Mouse (Mus musculus): Measurements from ENCODE around the gene Tmem59l. TPM values are rescaled to one million over a fixed set of nuclear protein-coding genes. Genes with fewer than 3 reads are reported as not detected.
A peak's percentile ranks its signal among the peaks of the same experiment; 100 is the strongest.

Gene Tmem59l
- polyA plus RNA-seq, 1 experiment, result 4.2 TPM

DNA sequence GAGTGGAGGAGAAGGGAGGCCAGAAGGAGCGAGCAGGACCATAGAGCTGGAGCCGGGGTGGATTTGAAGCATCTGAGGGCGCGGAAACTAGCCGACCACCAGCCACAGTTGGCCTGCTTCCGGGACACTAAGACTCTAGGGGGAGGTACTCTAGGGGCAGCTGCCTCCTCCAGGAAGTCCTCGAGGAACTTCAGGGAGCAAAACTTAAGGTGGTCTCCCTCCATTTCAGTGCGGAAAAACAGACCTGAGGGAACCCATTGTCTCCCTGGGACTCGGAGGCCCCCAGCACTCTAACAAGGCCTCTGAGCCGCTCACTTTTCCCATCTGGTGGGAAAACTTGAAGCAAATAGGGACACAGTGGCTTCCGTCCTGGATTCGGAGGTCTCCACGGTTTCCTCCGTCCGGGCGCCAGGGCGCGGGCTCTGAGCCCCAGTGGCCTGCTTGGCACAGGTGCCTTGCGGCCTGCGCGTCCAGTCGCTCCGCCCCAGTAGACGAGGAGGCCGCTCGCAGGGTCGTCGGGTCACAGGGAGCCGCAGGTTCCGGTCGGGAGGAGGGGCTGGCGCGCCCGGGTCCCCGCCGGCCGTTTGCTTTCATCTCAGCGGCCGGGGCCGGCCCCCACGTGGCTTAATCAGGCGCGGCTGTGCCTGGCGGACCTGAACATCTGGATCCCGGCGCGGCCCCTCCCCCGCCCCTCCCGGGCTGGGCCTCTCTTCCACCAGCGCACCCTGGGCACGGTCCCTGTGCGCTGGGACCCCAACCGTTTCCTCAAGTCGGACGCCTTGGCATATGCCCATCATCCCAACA lies 1.0 kb upstream of the Tmem59l start:
- Histone ChIP-seq H3K27ac (ENCODE audit: insufficient read depth, low read length) (no peak overlapping the region), H3K4me1 (ENCODE audit: control insufficient read depth, insufficient read depth, low read length) (peaks cover 2% of the 10 kb centered on the region), H3K9ac (ENCODE audit: low read depth, poor library complexity, severe bottlenecking) (peak overlapping the region; percentile 43), H3K4me3 (ENCODE audit: low read depth, low read length) (peak overlapping the region; percentile 53), H3K27me3 (ENCODE audit: control insufficient read depth, insufficient read depth, low read length, poor library complexity, severe bottlenecking) (peaks cover 29% of the 10 kb centered on the region), H3K36me3 (ENCODE audit: control insufficient read depth, insufficient read depth, low read length, poor library complexity, severe bottlenecking) (no peaks in the 10 kb centered on the region), H3K9me3 (replicated peaks; ENCODE audit: control insufficient read depth, insufficient read depth, low read length, poor library complexity, severe bottlenecking) (no peaks in the 10 kb centered on the region)
- TF ChIP-seq CTCF (IDR thresholded peaks at IDR 0.05; ENCODE audit: low read depth, low read length) (no peak), EP300 (IDR thresholded peaks at IDR 0.05; ENCODE audit: insufficient read depth, low read depth, low read length) (0 out of 2 replicates have a peak, but pooled peaks have one; percentile 8)

DNA sequence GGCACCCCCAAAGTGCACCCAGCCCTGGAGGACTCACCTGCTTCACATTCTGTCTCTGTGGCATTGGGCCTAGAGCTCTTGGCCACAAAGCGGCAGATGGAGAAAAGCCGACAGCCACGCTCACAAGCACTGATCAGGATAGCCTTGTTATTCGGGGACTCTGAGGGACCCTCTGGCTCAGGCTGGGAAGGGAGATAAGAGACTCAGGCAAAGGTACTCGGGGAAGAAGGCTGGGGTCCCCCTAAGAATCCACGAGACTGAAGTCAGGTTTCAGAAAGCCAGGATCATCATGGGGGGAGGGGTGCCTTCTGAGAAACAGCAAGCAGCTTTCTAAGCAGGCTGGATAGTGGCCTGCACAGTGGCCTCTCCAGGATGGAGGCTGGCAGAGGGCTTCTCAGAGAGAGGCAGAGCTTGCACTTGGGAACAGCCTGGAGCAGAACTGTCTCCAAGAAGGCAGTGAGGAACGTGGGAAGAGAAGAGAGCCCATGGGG lies 922 bp downstream of the Tmem59l start:
- peaks cover 11% of the 10 kb centered on the region for H3K27me3 ChIP-seq (ENCODE audit: control insufficient read depth, insufficient read depth, low read length, poor library complexity, severe bottlenecking)
- peaks cover 2% of the 10 kb centered on the region for H3K4me1 ChIP-seq (ENCODE audit: control insufficient read depth, insufficient read depth, low read length)
- TF ChIP-seq EP300 (IDR thresholded peaks at IDR 0.05; ENCODE audit: insufficient read depth, low read depth, low read length) (no peak), POLR2A (IDR thresholded peaks at IDR 0.05; ENCODE audit: insufficient read depth, low read length) (no peak), CTCF (IDR thresholded peaks at IDR 0.05; ENCODE audit: low read depth, low read length) (no peak)
- H3K36me3 ChIP-seq (ENCODE audit: control insufficient read depth, insufficient read depth, low read length, poor library complexity, severe bottlenecking), result no peaks in the 10 kb centered on the region
- no peak overlapping the region for H3K27ac ChIP-seq (ENCODE audit: insufficient read depth, low read length)
- H3K9ac ChIP-seq (ENCODE audit: low read depth, poor library complexity, severe bottlenecking), result no peak overlapping the region
- H3K9me3 ChIP-seq (replicated peaks; ENCODE audit: control insufficient read depth, insufficient read depth, low read length, poor library complexity, severe bottlenecking), result no peaks in the 10 kb centered on the region
- no peak overlapping the region for H3K4me3 ChIP-seq (ENCODE audit: low read depth, low read length)

DNA sequence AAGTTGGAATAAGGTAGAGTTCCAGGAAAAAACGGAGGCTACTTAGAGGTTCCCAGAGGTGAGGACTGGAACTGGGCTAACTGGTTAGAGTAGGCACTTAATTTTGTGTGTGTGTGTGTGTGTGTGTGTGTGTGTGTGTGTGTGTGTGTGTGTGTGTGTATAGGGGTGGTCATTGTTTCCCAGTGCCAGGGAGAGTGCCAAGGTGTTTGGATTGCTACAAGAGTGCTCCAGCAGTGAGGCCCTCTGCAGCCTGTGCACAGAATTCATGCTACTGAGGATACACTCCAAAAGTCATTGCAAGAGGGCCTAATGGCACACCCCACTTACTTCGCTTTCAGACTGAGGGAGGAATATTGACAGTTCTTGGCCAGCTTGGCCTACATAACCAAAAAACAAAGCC lies 4.2 kb downstream of the Tmem59l start:
- no peaks in the 10 kb centered on the region for H3K36me3 ChIP-seq (ENCODE audit: control insufficient read depth, insufficient read depth, low read length, poor library complexity, severe bottlenecking)
- H3K27me3 ChIP-seq (ENCODE audit: control insufficient read depth, insufficient read depth, low read length, poor library complexity, severe bottlenecking), result peaks cover 5% of the 10 kb centered on the region; the same call in 1 of the 2 replicates
- no peaks in the 10 kb centered on the region for H3K4me1 ChIP-seq (ENCODE audit: control insufficient read depth, insufficient read depth, low read length)
- TF ChIP-seq POLR2A (IDR thresholded peaks at IDR 0.05; ENCODE audit: insufficient read depth, low read length) (no peak), EP300 (IDR thresholded peaks at IDR 0.05; ENCODE audit: insufficient read depth, low read depth, low read length) (no peak), CTCF (IDR thresholded peaks at IDR 0.05; ENCODE audit: low read depth, low read length) (no peak)
- H3K27ac ChIP-seq (ENCODE audit: insufficient read depth, low read length), result no peak overlapping the region
- H3K4me3 ChIP-seq (ENCODE audit: low read depth, low read length), result no peak overlapping the region
- no peaks in the 10 kb centered on the region for H3K9me3 ChIP-seq (replicated peaks; ENCODE audit: control insufficient read depth, insufficient read depth, low read length, poor library complexity, severe bottlenecking)
- H3K9ac ChIP-seq (ENCODE audit: low read depth, poor library complexity, severe bottlenecking), result no peak overlapping the region

DNA sequence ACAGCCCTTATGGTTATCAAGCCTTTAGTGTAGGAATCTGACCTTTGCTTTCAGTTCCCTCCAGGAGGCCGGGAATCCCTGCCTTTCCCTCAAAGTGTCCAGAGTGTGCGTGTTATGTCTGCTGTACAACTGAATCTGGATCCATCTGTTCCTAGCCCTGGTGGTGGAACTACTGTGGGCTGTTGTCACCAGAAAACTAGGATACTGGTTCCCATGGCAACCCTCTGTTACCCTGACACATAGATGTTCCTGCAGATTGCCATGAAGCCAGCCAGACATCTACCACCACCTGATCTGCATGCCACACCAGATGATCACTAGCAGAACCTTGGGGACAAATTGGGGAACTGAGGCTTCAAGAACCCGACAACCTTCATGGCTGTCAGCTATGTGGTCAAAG lies 5.2 kb downstream of the Tmem59l start:
- Histone ChIP-seq H3K36me3 (ENCODE audit: control insufficient read depth, insufficient read depth, low read length, poor library complexity, severe bottlenecking) (no peaks in the 10 kb centered on the region), H3K9me3 (replicated peaks; ENCODE audit: control insufficient read depth, insufficient read depth, low read length, poor library complexity, severe bottlenecking) (no peaks in the 10 kb centered on the region), H3K4me3 (ENCODE audit: low read depth, low read length) (no peak overlapping the region), H3K9ac (ENCODE audit: low read depth, poor library complexity, severe bottlenecking) (no peak overlapping the region), H3K4me1 (ENCODE audit: control insufficient read depth, insufficient read depth, low read length) (no peaks in the 10 kb centered on the region), H3K27ac (ENCODE audit: insufficient read depth, low read length) (no peak overlapping the region), H3K27me3 (ENCODE audit: control insufficient read depth, insufficient read depth, low read length, poor library complexity, severe bottlenecking) (no peaks in the 10 kb centered on the region)
- no peak for TF ChIP-seq POLR2A (IDR thresholded peaks at IDR 0.05; ENCODE audit: insufficient read depth, low read length)

DNA sequence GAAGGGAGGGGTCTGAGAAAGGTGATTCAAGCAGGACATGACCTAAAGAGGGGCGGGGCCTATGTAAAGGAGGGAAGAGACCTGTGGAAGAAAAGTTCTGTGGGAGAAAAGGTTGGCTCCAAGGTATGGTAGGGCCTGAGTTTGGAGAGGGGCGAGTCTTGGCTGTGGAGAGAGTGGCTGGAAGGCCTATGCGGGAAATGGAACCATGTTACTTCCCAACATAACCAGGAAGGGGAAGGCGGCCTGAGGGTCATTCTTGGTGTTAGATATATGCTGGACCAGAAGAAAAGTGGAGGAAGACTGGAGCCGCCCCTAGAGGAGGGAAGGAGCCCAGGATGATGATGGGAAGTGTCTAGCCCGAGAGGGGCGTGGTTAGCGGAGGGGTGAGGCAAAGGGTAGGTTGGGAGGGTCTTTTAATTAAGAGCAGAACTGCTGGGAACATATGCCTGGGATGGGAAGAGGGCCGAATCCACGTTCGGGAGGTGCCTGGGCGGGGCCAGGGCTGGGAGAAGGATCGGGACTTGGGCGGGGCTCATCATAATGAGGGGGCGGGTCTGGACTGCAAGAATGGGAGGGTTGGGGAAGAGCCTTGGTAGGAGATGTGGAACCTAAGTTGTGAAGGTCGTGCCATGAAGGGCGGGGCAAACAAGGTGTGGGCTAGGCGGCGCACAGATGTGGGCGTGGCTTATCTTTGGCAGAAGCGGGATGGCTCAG lies 9.7 kb downstream of the Tmem59l start:
- Histone ChIP-seq H3K4me3 (ENCODE audit: low read depth, low read length) (peak overlapping the region; percentile 66), H3K36me3 (ENCODE audit: control insufficient read depth, insufficient read depth, low read length, poor library complexity, severe bottlenecking) (no peaks in the 10 kb centered on the region), H3K9ac (ENCODE audit: low read depth, poor library complexity, severe bottlenecking) (0 out of 2 replicates have a peak overlapping the region, but pooled peaks have one; percentile 5), H3K27ac (ENCODE audit: insufficient read depth, low read length) (peak overlapping the region; percentile 49), H3K4me1 (ENCODE audit: control insufficient read depth, insufficient read depth, low read length) (no peaks in the 10 kb centered on the region), H3K27me3 (ENCODE audit: control insufficient read depth, insufficient read depth, low read length, poor library complexity, severe bottlenecking) (no peaks in the 10 kb centered on the region), H3K9me3 (replicated peaks; ENCODE audit: control insufficient read depth, insufficient read depth, low read length, poor library complexity, severe bottlenecking) (no peaks in the 10 kb centered on the region)
- TF ChIP-seq CTCF (IDR thresholded peaks at IDR 0.05; ENCODE audit: low read depth, low read length), result no peak
- TF ChIP-seq EP300 (IDR thresholded peaks at IDR 0.05; ENCODE audit: insufficient read depth, low read depth, low read length), result peak; percentile 4; the same call in 1 of the 2 replicates
